Mouse (Mus musculus) ES-Bruce4 (cell line): Measurements from ENCODE around the gene Rora.

Experiments used
- CTCF ChIP-seq: IDR thresholded peaks from one replicate; pipeline ENCODE4 v1.8.1; 2011; ENCODE audit warnings: low read depth, low read length
- EP300 ChIP-seq: IDR thresholded peaks from 2 replicates; pipeline ENCODE4 v1.6.1; 2011; ENCODE audit warnings: low read depth, low read length; ENCODE audit not compliant: insufficient read depth

- TF ChIP-seq EP300 (no peak), CTCF (no peak)
These were observed 34.6 kb downstream of the Rora start for GRCm38 (mm10) chr9:68688151-68688550.
